Mouse (Mus musculus) stomach, postnatal 0 days (tissue): ENCODE results near the gene Ppp3ca.

Experiments used
- CTCF ChIP-seq: IDR thresholded peaks from 2 replicates; pipeline ENCODE4 v1.5.1; 2016; ENCODE audit warnings: antibody characterized with exemption, low read depth, mild to moderate bottlenecking, moderate library complexity
- EP300 ChIP-seq: optimal IDR thresholded peaks from 2 replicates; pipeline ENCODE3; 2016; ENCODE audit warnings: antibody characterized with exemption

- no peak for TF ChIP-seq EP300
- TF ChIP-seq CTCF: no peak
Observed at GRCm38 (mm10) chr3:136658681-136659080, 11.2 kb upstream of the Ppp3ca start.
